Mouse (Mus musculus) embryonic stem cell, embryonic (primary cell): ENCODE results near the gene Kmt5a.

Experiments
- CTCF ChIA-PET, 4 experiments: fragments of 300-600 bp in 2 of 4; fragments of 350-600 bp in 2 of 4; sonication (Branson Sonifier 250); formaldehyde crosslinking; loops; one replicate each; lab custom pipeline; 2022; ENCODE audit warnings: inconsistent platforms in 2 of 4; lab: Charles Lee
- POLR2A ChIA-PET, 4 experiments: fragments of 300-600 bp in 2 of 4; fragments of 350-600 bp in 2 of 4; sonication (Branson Sonifier 250); formaldehyde crosslinking; loops; one replicate each; lab custom pipeline; 2022; ENCODE audit warnings: antibody characterized with exemption in 4 of 4, inconsistent platforms in 1 of 4; lab: Charles Lee

Kmt5a gene

DNA sequence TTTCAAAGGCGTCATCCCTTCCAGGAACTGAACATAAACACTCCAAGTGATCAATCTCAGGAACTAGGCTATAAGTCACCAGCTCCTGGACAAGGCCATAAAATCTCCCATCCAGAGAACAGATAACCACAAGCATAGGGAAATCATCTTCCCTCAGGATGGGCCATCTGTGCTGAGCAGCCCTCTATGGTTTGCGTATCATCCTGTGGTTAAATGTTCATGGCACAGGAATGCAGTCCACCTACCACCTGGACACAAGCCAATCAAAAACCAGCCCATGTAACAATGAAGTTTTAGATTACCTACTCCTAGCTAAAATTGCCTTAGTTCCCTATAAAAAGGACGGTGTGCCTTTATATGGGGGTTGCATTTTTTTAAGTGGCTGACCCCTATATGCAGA lies 49.2 kb downstream of the Kmt5a start:
- CTCF ChIA-PET = interaction anchor here in 3 of 4 experiments (0.6 to 2.2 kb wide), 3 partner anchors 12 to 42 kb away, joined by 3 to 5 read pairs (median 4); partner anchors contain the start of gene Rilpl1 (in 1 of the 3)
- POLR2A ChIA-PET = interaction anchor here in 2 of 4 experiments (0.6 to 1.2 kb wide), 4 partner anchors 10 to 87 kb away, joined by 3 to 4 read pairs (median 4); no protein-coding TSS in a partner anchor

DNA sequence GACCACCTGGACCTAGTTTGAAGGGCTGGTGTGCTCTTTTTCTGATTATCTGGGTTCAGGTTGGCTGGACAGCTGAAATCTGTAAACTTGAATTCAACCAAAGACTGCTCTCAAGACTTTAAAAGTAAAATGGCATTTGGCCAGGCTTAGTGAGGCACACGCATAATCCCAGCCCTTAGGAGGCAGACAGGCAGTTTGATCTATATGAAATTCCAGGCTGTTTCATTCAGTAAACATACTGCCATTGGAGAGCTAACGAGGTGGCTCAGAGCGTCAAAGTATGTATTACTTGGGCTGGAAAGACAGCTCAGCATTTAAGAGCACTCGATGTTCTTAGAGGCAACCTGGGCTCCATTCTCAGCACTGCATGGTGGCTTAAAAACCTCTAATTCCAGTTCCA lies 52.0 kb downstream of the Kmt5a start:
- ChIA-PET CTCF (no interaction called here), POLR2A (interaction anchor here in 1 of 4 experiments (0.6 to 2.2 kb wide), 4 partner anchors 9 to 864 kb away, joined by 3 to 7 read pairs (median 3); partner anchors contain the start of genes Rilpl2 and Snrnp35)

DNA sequence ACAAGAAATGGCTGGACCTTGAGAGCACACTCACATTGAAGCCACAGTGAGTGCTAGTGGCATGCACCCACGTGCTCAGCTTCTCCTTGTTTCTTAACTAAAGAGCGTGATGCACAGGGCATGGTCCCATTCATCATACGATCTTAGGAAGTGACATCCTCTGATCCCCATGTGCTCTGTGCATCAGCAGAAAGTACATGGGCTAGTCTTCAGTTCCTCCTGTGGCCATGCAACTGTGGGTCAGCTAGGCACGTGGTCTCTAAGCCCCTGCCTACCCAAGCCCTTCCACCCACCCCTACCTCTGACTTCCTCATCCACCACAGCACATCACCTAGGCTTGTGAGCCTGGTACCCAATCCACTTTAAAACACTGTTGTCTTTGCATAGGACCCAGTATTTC lies 52.9 kb downstream of the Kmt5a start:
- POLR2A ChIA-PET = interaction anchor here in 3 of 4 experiments (0.6 to 2.3 kb wide), 13 partner anchors 9 to 290 kb away, joined by 3 to 11 read pairs (median 5); partner anchors contain the start of genes Snrnp35 (in 3 of the 3), Rilpl1 (in 2 of the 3), Rilpl2 (in 1 of the 3) and Sbno1 (in 1 of the 3)
- CTCF ChIA-PET = interaction anchor here in 2 of 4 experiments (0.6 to 1.2 kb wide), 5 partner anchors 10 to 290 kb away, joined by 3 to 20 read pairs (median 5); partner anchors contain the start of gene Rilpl2 (in 1 of the 2)

DNA sequence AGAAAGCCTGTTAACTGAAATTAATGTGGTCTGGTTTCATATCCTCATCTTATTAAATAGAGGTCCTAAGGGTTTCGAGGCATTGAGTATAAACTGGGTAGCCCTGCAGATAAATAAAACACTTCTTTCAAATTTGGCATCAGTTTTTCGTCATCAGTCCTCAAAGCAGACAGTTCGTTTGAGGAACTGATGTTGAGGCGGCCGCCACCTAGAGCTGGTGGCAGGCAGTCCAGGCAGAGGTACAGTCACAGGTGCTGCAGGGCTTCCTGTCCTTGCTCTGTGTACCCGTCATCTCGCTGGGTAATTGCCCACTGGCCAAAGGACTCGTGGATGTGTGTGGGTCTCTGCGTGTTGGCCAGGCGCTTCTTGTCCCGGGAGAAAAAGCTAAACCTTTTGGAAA lies 53.7 kb downstream of the Kmt5a start:
- ChIA-PET CTCF (interaction anchor here in 1 of 4 experiments (0.6 to 1.2 kb wide), 4 partner anchors 15 to 289 kb away, joined by 3 to 5 read pairs (median 4); partner anchors contain the start of genes Kmt5a and Rilpl2), POLR2A (interaction anchor here in 3 of 4 experiments (0.7 to 2.3 kb wide), 12 partner anchors 8 to 67 kb away, joined by 3 to 11 read pairs (median 5); partner anchors contain the start of genes Snrnp35 (in 2 of the 3), Rilpl1 (in 1 of the 3), Rilpl2 (in 1 of the 3) and Sbno1 (in 1 of the 3))

DNA sequence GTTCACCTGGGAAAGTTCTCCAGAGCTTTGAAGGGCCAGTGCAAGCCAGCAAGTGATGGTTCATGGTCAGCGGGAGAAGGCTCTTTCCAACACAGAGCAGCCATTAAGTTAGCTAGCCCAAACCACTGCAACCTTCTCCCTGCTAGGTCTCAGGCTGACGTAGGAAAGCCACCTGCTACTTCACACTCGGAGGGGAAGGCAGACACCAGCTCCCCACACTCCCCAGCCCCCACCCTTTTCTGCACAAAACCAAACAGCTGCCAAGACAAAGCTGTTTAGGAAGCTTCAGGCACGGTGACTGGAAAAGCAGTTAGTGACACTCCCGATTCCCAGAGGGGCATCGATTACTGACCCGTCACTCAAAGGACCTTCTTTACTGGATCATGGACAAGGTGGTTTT lies 55.8 kb downstream of the Kmt5a start:
- POLR2A ChIA-PET = interaction anchor here in 2 of 4 experiments (0.7 to 1.8 kb wide), 6 partner anchors 8 to 63 kb away, joined by 3 to 9 read pairs (median 4); partner anchors contain the start of genes Snrnp35 (in 2 of the 2) and Rilpl2 (in 1 of the 2)
- CTCF ChIA-PET = interaction anchor here in 1 of 4 experiments (0.9 kb wide), 1 partner anchor 139 kb away, joined by 3 read pairs; no protein-coding TSS in a partner anchor

DNA sequence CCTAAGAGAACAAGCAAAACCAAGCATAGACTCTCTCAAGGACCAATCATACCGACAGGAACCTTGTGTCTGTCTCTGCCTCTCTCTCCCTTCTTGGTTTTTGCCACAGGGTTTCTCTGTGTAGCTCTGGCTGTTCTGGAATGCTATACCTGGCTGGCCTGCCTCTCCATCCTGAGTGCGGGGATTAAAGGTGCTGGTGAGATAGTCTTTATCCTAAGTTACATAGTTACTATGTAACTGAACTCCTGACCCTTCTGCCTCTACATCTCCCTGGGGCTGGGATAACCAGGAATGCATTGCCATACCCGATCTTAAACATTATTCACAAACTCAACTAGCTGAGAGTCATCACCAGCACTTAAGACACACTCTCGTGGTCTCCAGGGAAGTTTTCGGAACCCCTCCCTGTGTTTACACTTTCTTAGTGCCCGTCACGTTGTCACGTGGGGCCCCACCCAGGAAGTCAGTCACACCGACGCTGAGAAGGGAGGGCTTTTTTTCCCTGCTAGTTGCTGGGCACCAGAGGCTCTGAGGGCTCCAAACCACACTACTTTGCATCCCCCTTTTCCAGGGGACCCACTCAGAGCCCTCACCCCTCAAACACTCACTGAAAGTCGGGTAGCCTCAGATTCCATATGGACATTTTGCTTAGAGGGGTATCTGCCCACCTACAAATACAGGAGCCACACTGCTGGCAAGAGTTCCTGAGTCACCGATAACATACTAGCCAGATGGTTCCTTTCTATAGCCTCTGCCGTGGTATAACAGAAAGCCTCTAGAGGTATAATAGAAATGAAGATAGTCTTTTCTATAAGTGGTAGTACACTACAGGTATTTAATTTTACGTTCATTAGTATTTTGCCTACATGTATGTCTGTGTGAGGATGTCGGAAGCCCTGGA lies 57.1 kb downstream of the Kmt5a start:
- POLR2A ChIA-PET = interaction anchor here in 3 of 4 experiments (0.6 to 1.8 kb wide), 5 partner anchors 9 to 486 kb away, joined by 3 to 9 read pairs (median 4); partner anchors contain the start of genes Rilpl2 (in 1 of the 3) and Snrnp35 (in 1 of the 3)
- CTCF ChIA-PET = interaction anchor here in 1 of 4 experiments (0.7 kb wide), 1 partner anchor 406 kb away, joined by 3 read pairs; no protein-coding TSS in a partner anchor

DNA sequence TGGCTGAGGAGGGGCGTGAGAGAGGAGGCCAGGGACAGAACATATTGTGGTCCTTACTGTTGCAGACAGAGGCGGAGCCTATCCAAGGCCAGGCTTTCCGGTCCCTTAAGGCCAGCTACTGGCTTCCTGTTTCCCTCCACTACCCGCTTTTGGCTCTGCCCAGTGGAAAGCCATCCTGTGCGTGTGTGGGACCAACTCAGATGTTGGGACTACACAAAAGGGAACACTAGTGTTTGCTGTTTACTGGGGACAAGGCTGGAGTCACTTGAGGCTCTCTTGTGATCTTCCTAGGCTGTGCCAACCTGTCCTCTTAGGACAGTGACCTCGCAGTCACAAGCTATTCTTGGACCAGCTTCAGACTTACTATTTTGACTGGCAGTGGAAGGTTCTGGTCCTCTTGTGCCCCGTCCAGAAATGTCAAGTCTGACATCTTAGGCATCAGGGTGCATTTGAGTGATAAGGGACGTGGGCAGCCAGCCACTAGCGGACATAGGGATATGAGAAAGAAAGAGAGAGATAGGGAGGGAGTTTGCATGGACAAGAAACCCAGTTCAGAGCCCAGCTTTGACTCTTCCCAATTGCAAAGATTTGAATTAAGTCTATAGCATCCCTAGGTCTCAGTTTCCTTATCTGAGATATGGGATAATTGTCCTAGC lies 58.6 kb downstream of the Kmt5a start:
- ChIA-PET POLR2A (interaction anchor here in 3 of 4 experiments (0.6 to 2.3 kb wide), 9 partner anchors 10 to 749 kb away, joined by 3 to 5 read pairs (median 3); partner anchors contain the start of genes Kntc1 (in 1 of the 3), Rsrc2 (in 1 of the 3) and Snrnp35 (in 1 of the 3)), CTCF (interaction anchor here in 1 of 4 experiments (0.7 kb wide), 1 partner anchor 20 kb away, joined by 4 read pairs; the partner anchor contains the start of gene Rilpl2)

DNA sequence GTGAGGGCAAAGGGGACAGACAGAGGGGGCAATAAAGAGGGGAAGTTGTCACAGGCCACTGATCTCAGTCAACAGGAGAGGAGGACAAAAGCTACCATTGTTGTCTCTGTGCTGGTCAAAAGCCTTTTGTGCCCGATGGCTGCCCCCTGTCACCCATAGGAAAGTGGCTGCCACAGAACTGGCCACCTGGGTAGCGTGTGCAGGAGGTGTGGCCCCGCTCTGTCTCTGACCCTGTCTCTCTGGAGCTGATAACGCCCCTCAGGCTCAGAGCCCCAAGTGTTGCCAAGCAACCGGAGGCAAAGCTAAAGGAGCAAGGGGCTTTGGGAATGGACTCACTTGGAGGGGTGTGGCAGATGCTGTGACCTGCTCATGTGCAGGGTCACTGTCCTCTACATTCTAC lies 59.3 kb downstream of the Kmt5a start:
- ChIA-PET POLR2A (interaction anchor here in 3 of 4 experiments (0.6 to 2.3 kb wide), 10 partner anchors 8 to 750 kb away, joined by 3 to 10 read pairs (median 3); partner anchors contain the start of genes Kntc1 (in 1 of the 3), Rsrc2 (in 1 of the 3) and Snrnp35 (in 1 of the 3)), CTCF (interaction anchor here in 2 of 4 experiments (0.6 to 0.7 kb wide), 2 partner anchors 21 to 406 kb away, joined by 3 to 4 read pairs; partner anchors contain the start of gene Rilpl2 (in 1 of the 2))

DNA sequence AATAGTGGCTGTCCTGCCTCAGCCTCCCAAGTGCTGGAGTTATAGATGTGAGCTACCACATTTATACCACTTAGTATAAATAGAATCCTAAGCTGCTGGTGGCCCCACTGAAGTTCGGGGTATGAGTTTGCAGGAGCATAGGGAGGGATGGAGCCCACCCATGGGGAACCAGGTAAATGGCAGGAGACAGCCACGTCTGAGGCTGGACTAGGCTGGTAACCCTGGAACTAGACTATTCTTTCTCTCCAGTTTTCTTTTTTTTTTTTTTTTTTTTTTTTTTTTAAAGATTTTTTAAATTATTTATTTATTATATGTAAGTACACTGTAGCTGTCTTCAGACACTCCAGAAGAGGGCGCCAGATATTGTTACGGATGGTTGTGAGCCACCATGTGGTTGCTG lies 60.3 kb downstream of the Kmt5a start:
- ChIA-PET CTCF (interaction anchor here (0.6 to 1.3 kb wide), 18 partner anchors 9 to 768 kb away, joined by 3 to 11 read pairs (median 4); partner anchors contain the start of gene Rilpl1 (in 2 of the 4)), POLR2A (interaction anchor here in 3 of 4 experiments (0.5 to 2.3 kb wide), 18 partner anchors 10 to 484 kb away, joined by 3 to 11 read pairs (median 4); partner anchors contain the start of genes Snrnp35 (in 2 of the 3), Rilpl1 (in 1 of the 3) and Rilpl2 (in 1 of the 3))

DNA sequence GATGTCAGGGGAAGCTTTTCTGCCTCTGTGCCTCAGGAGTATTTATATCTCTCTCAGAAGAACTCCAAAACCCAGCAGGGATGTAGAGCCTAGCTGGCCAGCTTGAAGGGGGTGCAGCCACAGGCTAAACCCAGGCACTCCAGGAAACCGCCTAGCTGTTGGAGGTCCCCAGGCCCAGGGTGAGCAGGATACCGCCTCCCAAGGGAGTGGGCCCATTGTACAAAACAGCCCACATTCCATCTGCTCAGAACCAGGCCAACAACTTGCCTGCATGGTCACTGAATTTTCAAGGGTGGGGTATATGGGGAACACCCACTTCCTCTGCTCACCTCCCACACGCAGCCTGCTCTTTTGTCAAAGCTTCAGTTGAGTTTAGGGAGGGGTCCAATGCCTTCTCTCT lies 60.8 kb downstream of the Kmt5a start:
- ChIA-PET POLR2A (interaction anchor here in 3 of 4 experiments (0.5 to 2.3 kb wide), 18 partner anchors 10 to 484 kb away, joined by 3 to 11 read pairs (median 4); partner anchors contain the start of genes Rilpl2 (in 2 of the 3), Snrnp35 (in 2 of the 3) and Rilpl1 (in 1 of the 3)), CTCF (interaction anchor here (0.5 to 1.3 kb wide), 17 partner anchors 9 to 768 kb away, joined by 3 to 11 read pairs (median 4); partner anchors contain the start of genes Rilpl1 (in 1 of the 4) and Rilpl2 (in 1 of the 4))

DNA sequence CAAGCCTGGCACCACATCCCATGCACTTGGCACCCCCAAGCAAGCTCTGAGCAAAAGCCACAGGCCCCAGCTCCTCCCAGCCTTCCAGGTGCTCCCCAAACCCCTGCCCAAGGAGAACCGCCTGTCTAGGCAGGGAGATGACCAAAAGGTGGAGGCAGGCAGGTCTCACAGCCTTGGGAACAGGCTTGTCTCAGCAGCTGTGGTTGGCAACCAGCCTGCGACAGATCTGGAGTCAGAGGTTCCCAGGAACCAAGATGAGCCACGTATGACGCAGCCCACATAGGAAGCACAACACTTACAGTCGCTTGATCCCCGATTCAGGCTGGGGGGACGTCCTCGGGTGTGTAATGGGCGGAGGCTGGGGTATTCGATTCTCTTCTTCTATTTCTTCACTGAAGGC lies 61.8 kb downstream of the Kmt5a start:
- ChIA-PET CTCF (interaction anchor here in 1 of 4 experiments (1.0 kb wide), 1 partner anchor 133 kb away, joined by 3 read pairs; no protein-coding TSS in a partner anchor), POLR2A (interaction anchor here in 3 of 4 experiments (0.6 to 2.1 kb wide), 12 partner anchors 9 to 370 kb away, joined by 3 to 6 read pairs (median 4); partner anchors contain the start of genes Snrnp35 (in 2 of the 3) and Rilpl2 (in 1 of the 3))

DNA sequence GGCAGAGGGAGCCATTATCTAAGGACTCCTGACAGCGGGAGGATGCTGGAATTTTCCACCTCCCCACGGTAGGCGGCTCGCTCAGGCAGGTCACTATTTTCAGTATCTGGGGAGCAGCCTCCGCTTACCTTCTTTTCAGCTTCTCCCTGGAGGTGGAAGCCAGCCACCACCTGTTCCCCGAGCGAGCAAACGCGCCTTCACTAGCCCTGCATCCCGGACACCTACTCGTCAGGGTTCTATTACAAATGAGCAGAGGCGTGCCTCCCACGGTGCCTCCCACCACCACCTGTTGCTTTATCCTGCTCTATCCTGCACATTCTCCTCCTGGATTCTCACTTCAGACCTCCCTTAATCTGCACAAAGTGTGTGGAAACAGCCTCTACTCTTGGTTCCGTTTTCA lies 64.0 kb downstream of the Kmt5a start:
- ChIA-PET POLR2A (interaction anchor here in 2 of 4 experiments (0.6 to 2.1 kb wide), 9 partner anchors 11 to 60 kb away, joined by 3 to 6 read pairs (median 3); partner anchors contain the start of genes Ddx55 (in 2 of the 2), Rilpl2 (in 1 of the 2) and Snrnp35 (in 1 of the 2)), CTCF (no interaction called here)

DNA sequence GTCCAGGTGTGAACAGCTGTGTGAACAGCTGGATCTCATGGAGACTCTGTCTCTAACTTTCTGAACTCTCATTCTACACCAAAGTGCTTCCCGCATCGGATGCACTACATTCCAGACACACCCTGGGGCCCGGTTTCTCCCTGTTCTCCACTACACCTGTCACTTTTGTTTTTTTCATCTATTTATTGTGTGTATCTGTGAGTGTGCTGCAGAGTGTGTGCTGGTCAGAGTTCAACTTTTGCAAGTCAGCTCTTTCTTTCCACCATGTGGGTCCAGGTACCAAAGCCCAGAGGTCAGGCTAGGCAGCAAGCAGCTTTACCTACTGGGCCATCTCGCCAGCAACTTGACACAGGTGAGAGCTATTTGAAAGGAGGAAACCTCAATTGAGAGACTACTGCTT lies 65.5 kb downstream of the Kmt5a start:
- CTCF ChIA-PET = interaction anchor here in 2 of 4 experiments (0.7 to 1.5 kb wide), 3 partner anchors 14 to 81 kb away, joined by 3 to 4 read pairs (median 3); partner anchors contain the start of gene Rilpl1 (in 1 of the 2)
- POLR2A ChIA-PET = no interaction called here

DNA sequence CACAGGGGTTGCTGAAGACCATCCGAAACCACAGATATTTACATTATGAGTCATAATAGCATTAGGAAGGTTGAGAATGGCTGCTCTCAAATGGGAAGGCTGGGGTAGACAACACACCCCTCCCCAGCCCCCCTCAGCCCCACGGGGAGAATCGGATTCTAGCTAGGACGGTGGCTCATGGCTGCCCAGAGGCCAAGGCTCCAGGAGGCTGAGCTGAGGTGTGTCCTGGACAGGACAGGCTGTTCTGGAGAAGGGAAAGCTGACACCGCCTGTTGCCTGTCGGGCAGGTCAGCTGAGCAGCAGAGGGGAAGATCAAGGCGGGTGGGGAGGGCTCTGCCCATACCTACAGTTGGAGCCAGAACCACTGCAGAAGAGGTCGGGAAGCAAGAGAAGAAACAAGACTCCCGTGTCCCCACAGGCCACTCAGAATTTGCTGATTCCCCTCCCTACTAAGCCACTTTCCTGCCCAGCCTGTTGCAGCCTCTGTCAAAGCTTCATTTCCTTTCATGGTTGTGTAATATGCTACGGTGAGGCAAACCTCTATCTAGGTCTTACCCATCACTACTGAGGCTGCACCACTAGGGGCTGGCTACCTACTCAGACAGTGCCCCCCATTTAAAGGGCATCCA lies 67.1 kb downstream of the Kmt5a start:
- ChIA-PET POLR2A (interaction anchor here in 1 of 4 experiments (0.7 kb wide), 1 partner anchor 13 kb away, joined by 4 read pairs; no protein-coding TSS in a partner anchor), CTCF (interaction anchor here in 2 of 4 experiments (0.7 to 1.6 kb wide), 2 partner anchors 18 to 24 kb away, joined by 3 to 4 read pairs; partner anchors contain the start of gene Rilpl1 (in 1 of the 2))

DNA sequence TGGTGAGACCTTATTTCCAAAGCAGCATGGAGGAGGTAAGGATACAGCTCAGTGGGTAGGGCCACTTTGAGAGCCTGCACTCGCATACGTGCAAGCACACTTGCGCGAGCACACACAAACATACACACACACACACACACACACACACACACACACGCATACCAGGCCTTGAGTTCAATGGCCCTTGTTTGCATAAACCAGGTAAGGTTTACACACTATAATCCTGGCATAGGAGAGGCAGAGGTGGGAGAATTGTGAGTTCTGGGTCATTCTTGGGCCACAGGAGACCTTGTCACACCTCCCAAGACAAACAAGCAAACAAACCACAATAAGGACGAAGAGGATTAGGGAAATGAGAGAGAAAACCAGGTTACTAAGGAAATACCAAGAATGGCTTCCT lies 69.5 kb downstream of the Kmt5a start:
- ChIA-PET CTCF (interaction anchor here in 3 of 4 experiments (0.6 to 0.8 kb wide), 7 partner anchors 19 to 1868 kb away, joined by 3 to 6 read pairs (median 4); no protein-coding TSS in a partner anchor), POLR2A (interaction anchor here in 2 of 4 experiments (0.5 to 1.0 kb wide), 5 partner anchors 11 to 157 kb away, joined by 3 read pairs; no protein-coding TSS in a partner anchor)
